Mouse (Mus musculus): ENCODE data around the gene Rpl29.

- TF ChIP-seq CTCF (IDR thresholded peaks at IDR 0.05; ENCODE audit: borderline replicate concordance, insufficient read depth, low read depth, low read length) (no peak), POLR2A (IDR thresholded peaks at IDR 0.05; ENCODE audit: borderline replicate concordance, insufficient read depth, low read length) (no peak)
These were observed 8.6 kb upstream of the Rpl29 start for GRCm38 (mm10) chr9:106420608-106421007.
